Mouse (Mus musculus): ENCODE results near the gene Cpvl.

Gene Cpvl

GRCm38 (mm10) chr6:53931605-53932004, 46.9 kb downstream of the Cpvl start:
- no peak for DNase-seq

- no peak for DNase-seq
Observed at GRCm38 (mm10) chr6:53929858-53930257, 48.6 kb downstream of the Cpvl start.

- DNase-seq = no peak
Observed at GRCm38 (mm10) chr6:53926197-53926596, 52.3 kb downstream of the Cpvl start.

- no peak for DNase-seq
Observed at GRCm38 (mm10) chr6:53925192-53925591, 53.3 kb downstream of the Cpvl start.

GRCm38 (mm10) chr6:53920041-53920440, 58.4 kb downstream of the Cpvl start:
- no peak for DNase-seq

GRCm38 (mm10) chr6:53917026-53917558, 61.4 kb downstream of the Cpvl start:
- DNase-seq = no peak

GRCm38 (mm10) chr6:53915347-53915746, 63.1 kb downstream of the Cpvl start:
- no peak for DNase-seq

GRCm38 (mm10) chr6:53913151-53913550, 65.3 kb downstream of the Cpvl start:
- DNase-seq = no peak

GRCm38 (mm10) chr6:53912112-53912782, 66.2 kb downstream of the Cpvl start:
- no peak for DNase-seq

- no peak for DNase-seq
Observed at GRCm38 (mm10) chr6:53909986-53910385, 68.5 kb downstream of the Cpvl start.

GRCm38 (mm10) chr6:53909446-53909845, 69.0 kb downstream of the Cpvl start:
- no peak for DNase-seq

- DNase-seq = no peak
Observed at GRCm38 (mm10) chr6:53906871-53907270, 71.6 kb downstream of the Cpvl start.

- no peak for DNase-seq
Observed at GRCm38 (mm10) chr6:53906051-53906462, 72.4 kb downstream of the Cpvl start.

GRCm38 (mm10) chr6:53905576-53905975, 72.9 kb downstream of the Cpvl start:
- DNase-seq = no peak

- DNase-seq = no peak
Observed at GRCm38 (mm10) chr6:53904703-53905395, 73.6 kb downstream of the Cpvl start.

- DNase-seq = no peak
Observed at GRCm38 (mm10) chr6:53904186-53904585, 74.3 kb downstream of the Cpvl start.

GRCm38 (mm10) chr6:53901741-53902140, 76.7 kb downstream of the Cpvl start:
- no peak for DNase-seq

GRCm38 (mm10) chr6:53897872-53898464, 80.5 kb downstream of the Cpvl start:
- no peak for DNase-seq

GRCm38 (mm10) chr6:53897126-53897525, 81.3 kb downstream of the Cpvl start:
- no peak for DNase-seq

- DNase-seq = no peak
Observed at GRCm38 (mm10) chr6:53893731-53894130, 84.7 kb downstream of the Cpvl start.

GRCm38 (mm10) chr6:53891109-53891508, 87.4 kb downstream of the Cpvl start:
- no peak for DNase-seq

GRCm38 (mm10) chr6:53884931-53885330, 93.5 kb downstream of the Cpvl start:
- peak in 1 of 2 experiments; percentile 11 for DNase-seq

- no peak for DNase-seq
Observed at GRCm38 (mm10) chr6:53884496-53884895, 94.0 kb downstream of the Cpvl start.

- no peak for DNase-seq
Observed at GRCm38 (mm10) chr6:53883405-53883804, 95.1 kb downstream of the Cpvl start.
